In the genomic region with DNA sequence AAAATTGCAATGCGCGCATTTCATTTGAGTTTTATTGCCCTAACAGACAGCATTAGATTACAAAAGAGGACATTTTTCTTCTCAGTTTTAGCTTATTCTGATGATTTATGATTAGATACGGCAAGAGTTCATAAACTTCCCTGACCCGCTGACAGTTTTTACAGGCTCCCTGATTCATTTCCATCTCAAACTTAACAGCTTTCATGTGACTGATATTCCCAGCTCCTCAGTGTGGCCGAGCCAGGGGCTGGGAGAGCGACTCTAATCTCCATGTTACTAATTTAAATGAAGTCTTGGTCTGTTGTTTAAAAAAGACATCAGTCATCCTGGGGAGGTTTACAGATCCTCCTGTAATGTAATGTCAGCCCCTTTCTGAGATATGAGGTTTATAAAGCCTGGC, we compare ENCODE assay signal across 23 mouse cellular contexts.
DNase-seq lines count a peak whose midpoint lies in the region; ATAC-seq and TF ChIP-seq lines count a peak whose summit lies in the region.
"Had no signal": no experiment of that assay in that cellular context is flagged by ENCODE, and none has a peak within 500 bp of the region (broad histone marks: within the 10 kb centered on the region; RNA-seq: fewer than 3 reads in every experiment).

No protein-coding gene starts in this region.

- H3K36me3 ChIP-seq in intestine, embryonic 15.5 days: no peaks in the 10 kb centered on the region
- no peaks in the 10 kb centered on the region for H3K36me3 ChIP-seq in intestine, postnatal 0 days (ENCODE audit: control insufficient read depth, insufficient read depth)
- H3K36me3 ChIP-seq in kidney, embryonic 14.5 days (ENCODE audit: control insufficient read depth, insufficient read depth, low read length): no peaks in the 10 kb centered on the region
- no peaks in the 10 kb centered on the region for H3K36me3 ChIP-seq in stomach, embryonic 15.5 days
- H3K36me3 ChIP-seq in stomach, postnatal 0 days (ENCODE audit: control insufficient read depth, insufficient read depth, low read length): no peaks in the 10 kb centered on the region
- H3K36me3 ChIP-seq: embryonic facial prominence, embryonic 10.5 days; embryonic facial prominence, embryonic 13.5 days; forebrain, embryonic 12.5 days; forebrain, embryonic 15.5 days; heart, embryonic 10.5 days; hindbrain, embryonic 12.5 days; hindbrain, embryonic 15.5 days had no signal

- no peak overlapping the region for H3K4me2 ChIP-seq in intestine, embryonic 15.5 days (replicated peaks)
- H3K4me2 ChIP-seq in intestine, postnatal 0 days (replicated peaks; ENCODE audit: low read depth): no peak overlapping the region
- H3K4me2 ChIP-seq in kidney, embryonic 14.5 days (replicated peaks; ENCODE audit: low read depth, low read length): no peak overlapping the region
- H3K4me2 ChIP-seq in stomach, embryonic 15.5 days: no peak overlapping the region
- H3K4me2 ChIP-seq in stomach, postnatal 0 days (replicated peaks; ENCODE audit: low read depth): no peak overlapping the region
- H3K4me2 ChIP-seq: embryonic facial prominence, embryonic 13.5 days; forebrain, embryonic 12.5 days; forebrain, embryonic 15.5 days; hindbrain, embryonic 12.5 days; hindbrain, embryonic 15.5 days had no signal

- no peak overlapping the region for H3K9ac ChIP-seq in intestine, embryonic 15.5 days
- no peak overlapping the region for H3K9ac ChIP-seq in intestine, postnatal 0 days (ENCODE audit: low read depth, low read length)
- no peak overlapping the region for H3K9ac ChIP-seq in kidney, embryonic 14.5 days (ENCODE audit: low read depth, low read length)
- H3K9ac ChIP-seq in stomach, embryonic 15.5 days: no peak overlapping the region
- H3K9ac ChIP-seq in stomach, postnatal 0 days (ENCODE audit: low read length): no peak overlapping the region
- H3K9ac ChIP-seq: embryonic facial prominence, embryonic 13.5 days; forebrain, embryonic 12.5 days; forebrain, embryonic 15.5 days; hindbrain, embryonic 12.5 days; hindbrain, embryonic 15.5 days had no signal

- ATAC-seq in intestine, embryonic 15.5 days: peak; percentile 33
- ATAC-seq in intestine, postnatal 0 days: no peak
- no peak for ATAC-seq in kidney, embryonic 14.5 days (ENCODE audit: low FRiP score, low TSS enrichment)
- ATAC-seq in stomach, embryonic 15.5 days (ENCODE audit: insufficient read depth, low FRiP score, low read depth): no peak
- no peak for ATAC-seq in stomach, postnatal 0 days (ENCODE audit: low FRiP score, low TSS enrichment)
- ATAC-seq: forebrain, embryonic 15.5 days; Patski had no signal

- H3K4me1 ChIP-seq in intestine, embryonic 15.5 days (replicated peaks): peaks cover 11% of the 10 kb centered on the region; the same call in 1 of the 2 replicates
- H3K4me1 ChIP-seq in intestine, postnatal 0 days (replicated peaks; ENCODE audit: control insufficient read depth, insufficient read depth, low read length): no peaks in the 10 kb centered on the region
- 0 out of 2 replicates have a peak, but pooled peaks cover 7% of the 10 kb centered on the region for H3K4me1 ChIP-seq in kidney, embryonic 14.5 days (ENCODE audit: control insufficient read depth, insufficient read depth, low read length)
- 0 out of 2 replicates have a peak, but pooled peaks cover 3% of the 10 kb centered on the region for H3K4me1 ChIP-seq in stomach, embryonic 15.5 days
- no peaks in the 10 kb centered on the region for H3K4me1 ChIP-seq in stomach, postnatal 0 days (replicated peaks; ENCODE audit: control insufficient read depth, insufficient read depth)
- H3K4me1 ChIP-seq: forebrain, embryonic 15.5 days; hindbrain, embryonic 15.5 days had no signal

- H3K27me3 ChIP-seq in intestine, embryonic 15.5 days (replicated peaks): no peaks in the 10 kb centered on the region
- H3K27me3 ChIP-seq in intestine, postnatal 0 days (replicated peaks; ENCODE audit: control insufficient read depth, insufficient read depth, low read length): no peaks in the 10 kb centered on the region
- H3K27me3 ChIP-seq in kidney, embryonic 14.5 days (ENCODE audit: control insufficient read depth, insufficient read depth, low read length): peaks cover 20% of the 10 kb centered on the region; the same call in 1 of the 2 replicates
- H3K27me3 ChIP-seq in stomach, embryonic 15.5 days (replicated peaks): no peaks in the 10 kb centered on the region; the same call in 1 of the 2 replicates
- no peaks in the 10 kb centered on the region for H3K27me3 ChIP-seq in stomach, postnatal 0 days (ENCODE audit: control insufficient read depth, insufficient read depth, low read length)
- H3K27me3 ChIP-seq: hindbrain, embryonic 15.5 days had no signal

- TF ChIP-seq EP300 in stomach, postnatal 0 days (optimal IDR thresholded peaks at IDR 0.05): no peak

- H3K27ac ChIP-seq in intestine, embryonic 15.5 days: no peak overlapping the region
- no peak overlapping the region for H3K27ac ChIP-seq in intestine, postnatal 0 days (ENCODE audit: low read depth, low read length)
- H3K27ac ChIP-seq in kidney, embryonic 14.5 days (ENCODE audit: low read depth, low read length): no peak overlapping the region
- 0 out of 2 replicates have a peak overlapping the region, but pooled peaks have one; percentile 16 for H3K27ac ChIP-seq in stomach, embryonic 15.5 days
- H3K27ac ChIP-seq in stomach, postnatal 0 days (replicated peaks): no peak overlapping the region
- H3K27ac ChIP-seq: embryonic facial prominence, embryonic 10.5 days; embryonic facial prominence, embryonic 13.5 days; forebrain, embryonic 12.5 days; forebrain, embryonic 15.5 days; heart, adult 2 months; hindbrain, embryonic 12.5 days; hindbrain, embryonic 15.5 days had no signal

- DNase-seq in embryo, embryonic 10.5 days (ENCODE audit: low spot score): peak; percentile 7
- no peak for DNase-seq in embryo, embryonic 10 days (ENCODE audit: low spot score)
- peak; percentile 20 for DNase-seq in kidney, postnatal 14 days
- no peak for DNase-seq in stomach, postnatal 0 days (ENCODE audit: low spot score)
- DNase-seq: adrenal gland, postnatal 14 days; cerebellum, adult 11 months; cerebellum, adult 2 months; cerebellum, adult 9-11 months; gastrocnemius, postnatal 25 days; heart, adult 2 months had no signal

- no peak for TF ChIP-seq CTCF in intestine, postnatal 0 days (IDR thresholded peaks at IDR 0.05; ENCODE audit: low read depth)
- TF ChIP-seq CTCF in stomach, postnatal 0 days (IDR thresholded peaks at IDR 0.05; ENCODE audit: low read depth): no peak

- H3K9me3 ChIP-seq in intestine, embryonic 15.5 days: no peaks in the 10 kb centered on the region
- no peaks in the 10 kb centered on the region for H3K9me3 ChIP-seq in intestine, postnatal 0 days (ENCODE audit: control insufficient read depth)
- H3K9me3 ChIP-seq in kidney, embryonic 14.5 days (ENCODE audit: control insufficient read depth, low read length): 0 out of 2 replicates have a peak, but pooled peaks cover under 1% of the 10 kb centered on the region
- no peaks in the 10 kb centered on the region for H3K9me3 ChIP-seq in stomach, embryonic 15.5 days
- H3K9me3 ChIP-seq in stomach, postnatal 0 days (ENCODE audit: control insufficient read depth, low read length): no peaks in the 10 kb centered on the region
- H3K9me3 ChIP-seq: embryonic facial prominence, embryonic 10.5 days; embryonic facial prominence, embryonic 13.5 days; forebrain, embryonic 12.5 days; forebrain, embryonic 15.5 days; heart, embryonic 10.5 days; hindbrain, embryonic 12.5 days; hindbrain, embryonic 15.5 days had no signal

- 15% methylated on average over 6 of the region's 6 CpGs for WGBS in intestine, embryonic 15.5 days
- WGBS in intestine, postnatal 0 days: 17% methylated on average over 6 of the region's 6 CpGs
- WGBS in kidney, embryonic 14.5 days: 19% methylated on average over 6 of the region's 6 CpGs
- WGBS in stomach, embryonic 15.5 days: 26% methylated on average over 6 of the region's 6 CpGs
- 38% methylated on average over 6 of the region's 6 CpGs for WGBS in stomach, postnatal 0 days

- H3K4me3 ChIP-seq in intestine, embryonic 15.5 days (replicated peaks): no peak overlapping the region
- no peak overlapping the region for H3K4me3 ChIP-seq in intestine, postnatal 0 days (ENCODE audit: low read depth, low read length)
- no peak overlapping the region for H3K4me3 ChIP-seq in kidney, embryonic 14.5 days (ENCODE audit: low read length)
- no peak overlapping the region for H3K4me3 ChIP-seq in stomach, embryonic 15.5 days (replicated peaks)
- H3K4me3 ChIP-seq in stomach, postnatal 0 days (ENCODE audit: low read depth, low read length): no peak overlapping the region
- H3K4me3 ChIP-seq: embryonic facial prominence, embryonic 10.5 days; embryonic facial prominence, embryonic 13.5 days; erythroblast, embryonic 14.5 days; forebrain, embryonic 12.5 days; forebrain, embryonic 15.5 days; heart, adult 2 months; heart, embryonic 10.5 days; hindbrain, embryonic 12.5 days; hindbrain, embryonic 15.5 days had no signal

Comparison
In these comparisons a context has a peak if more than half of its experiments do, and no peak if none do; other contexts are left out.
1. DNase-seq: peak in embryo, embryonic 10.5 days (single experiment) and kidney, postnatal 14 days (single experiment); none in embryo, embryonic 10 days (single experiment) and stomach, postnatal 0 days (single experiment).